Mouse (Mus musculus) bone marrow, adult 2 months (tissue): ENCODE measurements around the gene Pnisr.

Source experiments
- CTCF ChIP-seq: fragments of 200-500 bp; IDR thresholded peaks from 2 replicates; pipeline ENCODE4 v1.5.1; 2011; ENCODE audit warnings: low read length, control low read depth; ENCODE audit not compliant: control insufficient read depth, insufficient read depth
- POLR2A ChIP-seq: fragments of 200-500 bp; IDR thresholded peaks from 2 replicates; pipeline ENCODE4 v1.6.1; 2011; ENCODE audit warnings: low read depth, mild to moderate bottlenecking, control low read depth, low read length, borderline replicate concordance; ENCODE audit not compliant: control insufficient read depth

GRCm38 (mm10) chr4:21878776-21879175 lies 31.4 kb downstream of the Pnisr start:
- TF ChIP-seq CTCF (no peak), POLR2A (no peak)
